Mouse (Mus musculus): ENCODE measurements around the gene Cst6.

GRCm38 (mm10) chr19:5300588-5300987, 48.8 kb downstream of the Cst6 start:
- TF ChIP-seq CTCF (IDR thresholded peaks at IDR 0.05; ENCODE audit: extremely low read depth, insufficient read depth, insufficient read length, insufficient replicate concordance) (no peak), POLR2A (IDR thresholded peaks at IDR 0.05; ENCODE audit: low read depth, low read length) (no peak)
